Mouse (Mus musculus) v-Abl transformed pro-B cells (cell line): ENCODE data around the gene Slc4a2.

ENCODE experiments used
- in situ Hi-C, 2 experiments: fragments of 400-800 bp; cut with MboI; formaldehyde crosslinking; loops; one replicate each; pipeline ENCODE4 v1.15.1; 2025; ENCODE audit not compliant: unreplicated experiment in 2 of 2

The Slc4a2 gene

GRCm38 (mm10) chr5:24391864-24392263 lies 31.8 kb upstream of the Slc4a2 start, which contains the start of gene Atg9b:
TSS of gene Atg9b (minus strand) at chr5:24392143.
- in situ Hi-C loops: loop anchor here in 1 of 2 experiments (25.0 kb wide), 1 partner anchor 195 kb away; the partner anchor contains the start of genes Abcf2 and Chpf2

- in situ Hi-C loops: loop anchor here in 1 of 2 experiments (25.0 kb wide), 1 partner anchor 195 kb away; the partner anchor contains the start of genes Abcf2 and Chpf2
These were observed 30.9 kb upstream of the Slc4a2 start for GRCm38 (mm10) chr5:24392724-24393123.

- in situ Hi-C loops: loop anchor here in 1 of 2 experiments (25.0 kb wide), 1 partner anchor 194 kb away; the partner anchor contains the start of genes Abcf2 and Chpf2
These were observed 30.1 kb upstream of the Slc4a2 start, which contains the start of gene Abcb8 for GRCm38 (mm10) chr5:24393392-24393997. TSS of gene Abcb8 (plus strand) at chr5:24393663.

- in situ Hi-C loops: loop anchor here in 1 of 2 experiments (25.0 kb wide), 1 partner anchor 193 kb away; the partner anchor contains the start of genes Abcf2 and Chpf2
These were observed 29.3 kb upstream of the Slc4a2 start for GRCm38 (mm10) chr5:24394165-24394894.

GRCm38 (mm10) chr5:24396254-24396653 lies 27.4 kb upstream of the Slc4a2 start:
- in situ Hi-C loops: loop anchor here in 1 of 2 experiments (25.0 kb wide), 1 partner anchor 191 kb away; the partner anchor contains the start of genes Abcf2 and Chpf2

GRCm38 (mm10) chr5:24399686-24400085 lies 24.0 kb upstream of the Slc4a2 start:
- in situ Hi-C loops: loop anchor here (25.0 kb wide), 1 partner anchor 188 kb away; the partner anchor contains the start of genes Abcf2 (in 2 of the 2) and Chpf2 (in 2 of the 2)

- in situ Hi-C loops: loop anchor here in 1 of 2 experiments (25.0 kb wide), 1 partner anchor 187 kb away; the partner anchor contains the start of genes Abcf2 and Chpf2
These were observed 23.3 kb upstream of the Slc4a2 start for GRCm38 (mm10) chr5:24400362-24400761.

GRCm38 (mm10) chr5:24400911-24401605 lies 22.6 kb upstream of the Slc4a2 start:
- in situ Hi-C loops: loop anchor here in 1 of 2 experiments (25.0 kb wide), 1 partner anchor 186 kb away; the partner anchor contains the start of genes Abcf2 and Chpf2

GRCm38 (mm10) chr5:24401969-24402368 lies 21.7 kb upstream of the Slc4a2 start:
- in situ Hi-C loops: loop anchor here in 1 of 2 experiments (25.0 kb wide), 1 partner anchor 185 kb away; the partner anchor contains the start of genes Abcf2 and Chpf2

GRCm38 (mm10) chr5:24404594-24405360 lies 18.9 kb upstream of the Slc4a2 start:
- in situ Hi-C loops: loop anchor here in 1 of 2 experiments (25.0 kb wide), 1 partner anchor 183 kb away; the partner anchor contains the start of genes Abcf2 and Chpf2

- in situ Hi-C loops: loop anchor here in 1 of 2 experiments (25.0 kb wide), 1 partner anchor 182 kb away; the partner anchor contains the start of genes Abcf2 and Chpf2
These were observed 18.2 kb upstream of the Slc4a2 start for GRCm38 (mm10) chr5:24405389-24405876.

- in situ Hi-C loops: loop anchor here in 1 of 2 experiments (25.0 kb wide), 1 partner anchor 179 kb away; the partner anchor contains the start of genes Abcf2 and Chpf2
These were observed 15.0 kb upstream of the Slc4a2 start for GRCm38 (mm10) chr5:24408651-24409050.

GRCm38 (mm10) chr5:24409466-24409865 lies 14.2 kb upstream of the Slc4a2 start:
- in situ Hi-C loops: loop anchor here in 1 of 2 experiments (25.0 kb wide), 1 partner anchor 178 kb away; the partner anchor contains the start of genes Abcf2 and Chpf2

- in situ Hi-C loops: loop anchor here in 1 of 2 experiments (25.0 kb wide), 1 partner anchor 175 kb away; the partner anchor contains the start of genes Abcf2 and Chpf2
These were observed 11.6 kb upstream of the Slc4a2 start for GRCm38 (mm10) chr5:24412063-24412462.

GRCm38 (mm10) chr5:24413042-24413693 lies 10.5 kb upstream of the Slc4a2 start, which contains the start of gene Asic3:
TSS of gene Asic3 (plus strand) at chr5:24413392.
- in situ Hi-C loops: loop anchor here in 1 of 2 experiments (25.0 kb wide), 1 partner anchor 174 kb away; the partner anchor contains the start of genes Abcf2 and Chpf2

- in situ Hi-C loops: loop anchor here in 1 of 2 experiments (25.0 kb wide), 1 partner anchor 173 kb away; the partner anchor contains the start of genes Abcf2 and Chpf2
These were observed 9.7 kb upstream of the Slc4a2 start for GRCm38 (mm10) chr5:24413938-24414337.

- in situ Hi-C loops: loop anchor here in 1 of 2 experiments (5.0 to 25.0 kb wide), 2 partner anchors 56 to 171 kb away; partner anchors contain the start of genes Abcf2 and Chpf2
These were observed 7.4 kb upstream of the Slc4a2 start for GRCm38 (mm10) chr5:24416222-24416736.
